Mouse (Mus musculus) gastrocnemius, postnatal 14 days (tissue): ENCODE data around the gene Creb3l1. TPM values are rescaled to one million over a fixed set of nuclear protein-coding genes. Genes with fewer than 3 reads are reported as not detected.

ENCODE experiments used
- DNase-seq: peaks from one replicate; pipeline ENCODE4 v3.0.0; 2021; ENCODE audit warnings: mixed read lengths
- intact Hi-C: fragments of 180-260 bp; cut with DNase I; formaldehyde crosslinking; loops from one replicate; pipeline ENCODE4 v1.15.1; 2025; ENCODE audit warnings: low total_unique reads
- long read RNA-seq, 2 experiments: library from polyadenylated mRNA; stranded (forward); transcript quantifications; one replicate each; pipeline ENCODE4 v2.0.0; 2021
- total RNA-seq, 2 experiments: library from RNA; stranded (reverse); gene quantifications; 2 replicates each; pipeline ENCODE4 v1.2.3; 2021

Gene Creb3l1
- 10 to 100 TPM; 14.7 to 22.6 TPM for total RNA-seq
- long read RNA-seq, experiment 1, transcript Creb3l1-201 (12 exons, 2,603 nt) = major isoform, 15 of 19 reads
- long read RNA-seq, experiment 1, partial matches to known transcripts = 3 of 19 reads
- long read RNA-seq, experiment 1, other reads (novel, unspliced or antisense) = 1 of 19 reads
- long read RNA-seq, experiment 2, transcript Creb3l1-201 (12 exons, 2,603 nt) = major isoform, 5 of 6 reads
- long read RNA-seq, experiment 2, partial matches to known transcripts = 1 of 6 reads
- long read RNA-seq, experiment 2, other reads (novel, unspliced or antisense) = 0 of 6 reads

DNA sequence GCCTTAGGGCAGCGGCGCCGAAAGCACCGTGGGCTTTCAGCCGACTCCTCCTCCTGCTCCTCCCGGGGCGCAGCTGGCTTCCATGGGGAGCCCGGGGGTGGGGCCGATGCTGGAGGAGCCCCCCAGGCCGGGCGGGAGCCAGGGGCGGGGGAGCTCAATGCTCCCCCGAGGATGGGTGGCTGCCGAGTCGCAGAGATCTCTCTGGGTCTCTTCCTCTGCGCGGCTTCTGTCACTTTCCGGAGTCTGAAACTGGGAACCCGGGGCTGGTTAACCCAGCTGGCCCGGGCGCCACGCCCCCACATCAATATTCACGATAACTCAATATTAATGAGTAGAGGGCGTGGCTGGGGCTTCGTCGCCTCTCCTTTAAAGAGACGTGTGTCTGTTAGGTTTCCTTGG lies at the start of gene Creb3l1:
TSS of gene Creb3l1 (minus strand) at position 229 of the 399 bp plus-strand sequence.
- peak; percentile 85 for DNase-seq
- intact Hi-C loops = no loop called here

DNA sequence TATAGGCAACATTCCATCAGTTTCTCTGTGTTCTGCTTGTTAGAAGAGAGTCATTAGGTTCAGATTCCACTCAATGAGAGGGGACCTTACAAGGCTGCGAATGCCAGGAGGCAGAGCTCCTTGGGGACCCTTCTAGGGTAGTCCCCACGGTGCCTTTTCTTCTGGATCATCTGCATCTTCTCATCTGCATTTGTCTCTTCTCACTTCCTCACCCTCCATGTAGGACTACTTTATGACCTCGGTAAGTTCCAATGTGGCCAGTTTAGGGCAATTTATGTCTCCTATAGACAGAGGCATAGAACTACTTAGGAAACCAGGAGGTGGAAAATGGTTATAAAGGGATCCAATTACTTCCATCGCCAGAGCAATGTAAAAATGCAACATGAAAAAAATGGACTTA lies 46.8 kb upstream of the Creb3l1 start:
- intact Hi-C loops = no loop called here
- DNase-seq = no peak

DNA sequence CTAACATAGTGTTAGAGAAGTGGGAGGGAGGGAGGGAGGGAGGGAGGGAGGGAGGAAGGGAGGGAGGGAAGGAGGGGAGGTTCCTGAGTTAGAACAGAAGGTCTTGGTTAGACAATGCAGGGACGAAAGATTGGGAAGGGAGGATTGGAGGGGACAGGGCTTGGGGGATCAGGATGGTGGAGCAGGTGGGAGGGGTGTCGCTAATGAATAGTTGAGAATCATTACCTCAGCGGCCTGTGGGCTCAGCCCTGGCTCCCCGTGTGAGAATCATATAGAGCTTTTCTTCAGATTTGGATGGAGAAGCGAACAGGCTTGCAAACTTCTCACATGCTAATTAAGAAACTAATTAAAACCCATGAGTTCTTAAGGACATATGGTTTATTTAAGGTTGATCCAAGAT lies 45.3 kb upstream of the Creb3l1 start:
- no peak for DNase-seq
- intact Hi-C loops = no loop called here

DNA sequence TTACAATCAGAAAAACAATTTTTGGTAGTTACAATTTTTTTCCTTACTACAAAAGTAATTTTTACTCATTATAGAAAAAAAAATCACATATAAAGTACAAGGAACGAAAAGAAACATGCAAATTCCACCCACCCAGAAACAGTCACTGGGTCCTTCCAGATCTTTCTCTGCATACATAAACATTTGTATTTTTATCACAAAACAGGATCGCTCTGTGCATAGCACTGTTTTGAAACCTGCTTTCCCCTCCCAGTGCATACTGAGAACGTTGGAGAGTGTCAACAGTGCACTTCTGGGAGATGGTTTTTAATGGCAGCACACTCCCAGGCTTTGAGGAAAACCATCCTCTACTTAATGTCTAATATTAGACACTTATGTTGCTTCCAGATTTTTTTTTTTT lies 43.3 kb upstream of the Creb3l1 start:
- intact Hi-C loops = no loop called here
- DNase-seq = no peak

DNA sequence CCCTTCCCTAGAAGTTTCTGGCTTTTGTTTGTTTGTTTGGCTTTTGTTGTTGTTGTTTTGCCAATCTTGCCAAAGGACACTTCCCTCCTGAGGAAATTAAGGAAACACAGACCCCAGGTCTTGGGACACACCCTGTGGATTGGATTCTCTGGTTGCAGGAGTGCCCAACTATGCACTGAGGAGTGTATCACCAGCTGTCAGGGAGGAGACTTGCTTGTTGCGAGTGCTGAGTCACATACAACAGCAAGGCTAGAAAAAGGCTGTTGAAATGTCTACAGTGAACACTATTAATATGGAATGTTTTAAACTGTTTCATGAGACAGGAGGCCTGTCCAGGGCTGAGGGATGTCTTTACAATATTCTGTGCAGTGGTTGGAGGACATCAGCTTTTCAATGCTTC lies 42.6 kb upstream of the Creb3l1 start:
- DNase-seq = no peak
- intact Hi-C loops = no loop called here

DNA sequence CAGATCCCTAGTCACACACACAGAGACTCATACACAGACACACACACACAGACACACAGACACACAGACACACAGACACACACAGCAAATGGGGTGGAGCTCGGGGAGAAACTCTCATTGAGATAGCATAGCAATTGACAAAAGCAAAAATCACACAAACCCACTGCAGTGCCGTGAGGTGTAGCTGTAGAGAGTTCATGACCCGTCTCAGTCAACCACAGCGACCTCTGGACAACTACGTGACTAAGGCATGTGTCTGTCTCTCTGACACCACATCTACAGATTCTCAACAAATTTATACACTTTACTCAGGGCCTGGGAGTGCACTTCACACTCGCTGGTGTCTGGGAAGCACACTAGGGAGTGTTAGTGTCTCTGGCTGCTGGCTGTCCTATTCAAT lies 41.6 kb upstream of the Creb3l1 start:
- intact Hi-C loops = no loop called here
- no peak for DNase-seq

DNA sequence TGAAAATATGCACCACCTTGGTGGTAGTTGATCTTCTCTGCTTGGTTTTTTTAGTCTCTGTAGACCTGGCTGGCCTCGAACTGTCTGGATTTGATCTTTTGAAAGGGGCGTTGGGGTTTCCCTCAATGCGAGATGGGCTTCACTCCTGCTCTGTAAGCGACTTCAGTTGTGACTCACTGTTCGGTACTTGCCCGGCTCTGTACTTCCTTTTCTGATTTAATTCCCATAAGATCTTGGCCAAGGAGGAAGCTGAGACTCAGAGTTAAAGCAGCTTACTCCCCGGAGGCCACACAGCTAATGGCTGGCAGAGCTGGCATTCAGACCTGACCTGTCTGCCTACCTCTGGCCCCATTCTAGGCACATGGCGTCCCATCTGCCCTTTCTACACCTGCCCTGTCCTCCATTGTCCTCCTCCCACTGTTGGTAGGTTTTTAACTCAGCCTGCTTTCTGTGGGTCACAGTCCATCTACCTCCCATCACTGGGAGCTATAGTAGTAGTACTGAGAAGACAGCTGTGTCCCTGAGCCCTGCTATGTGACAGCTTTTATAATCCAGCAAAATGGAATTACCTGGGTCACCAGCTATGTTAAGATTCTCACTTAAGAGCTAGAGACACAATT lies 41.1 kb upstream of the Creb3l1 start:
- intact Hi-C loops = no loop called here

DNA sequence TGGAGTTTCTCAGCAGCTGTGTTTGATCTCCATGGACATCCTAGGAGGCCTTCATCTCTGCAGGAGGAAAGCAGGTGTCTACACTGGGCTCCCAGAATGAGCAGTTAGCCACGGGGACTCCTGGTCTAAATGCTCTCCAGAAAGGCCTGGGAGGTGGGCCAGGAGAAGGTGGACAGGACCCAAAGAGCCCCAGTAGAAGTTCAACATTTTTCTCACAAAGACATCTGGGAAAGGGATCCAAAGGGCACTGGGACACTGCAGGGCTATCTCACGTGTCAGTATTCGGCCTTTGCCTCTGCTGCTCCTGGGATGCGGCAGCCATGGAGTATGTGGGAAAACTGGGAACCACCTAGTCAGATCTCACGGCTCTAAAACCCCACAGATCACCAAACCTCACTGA lies 38.8 kb upstream of the Creb3l1 start:
- no peak for DNase-seq
- intact Hi-C loops = no loop called here

More for the DNA sequence above, 41.1 kb upstream of the Creb3l1 start:
- DNase-seq = no peak

DNA sequence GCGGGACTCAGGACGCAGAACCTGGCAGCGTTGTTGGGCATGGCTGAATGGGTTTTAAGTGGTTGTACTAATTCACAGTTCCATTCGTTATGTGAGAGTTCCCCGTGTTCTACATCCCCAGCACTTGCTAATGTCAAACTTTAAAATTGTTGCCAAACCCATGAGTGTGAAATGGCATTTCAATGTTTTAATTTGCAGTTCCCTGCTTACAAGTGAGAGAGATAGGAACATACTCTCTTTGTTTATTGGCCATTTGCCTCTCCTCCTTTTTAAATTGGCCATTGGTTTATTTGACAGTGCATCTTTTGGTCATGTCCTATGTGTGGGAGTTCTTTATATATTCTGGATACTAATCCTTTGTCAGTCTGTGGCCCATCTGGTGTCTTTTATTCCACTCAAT lies 37.0 kb upstream of the Creb3l1 start:
- no peak for DNase-seq
- intact Hi-C loops = no loop called here

DNA sequence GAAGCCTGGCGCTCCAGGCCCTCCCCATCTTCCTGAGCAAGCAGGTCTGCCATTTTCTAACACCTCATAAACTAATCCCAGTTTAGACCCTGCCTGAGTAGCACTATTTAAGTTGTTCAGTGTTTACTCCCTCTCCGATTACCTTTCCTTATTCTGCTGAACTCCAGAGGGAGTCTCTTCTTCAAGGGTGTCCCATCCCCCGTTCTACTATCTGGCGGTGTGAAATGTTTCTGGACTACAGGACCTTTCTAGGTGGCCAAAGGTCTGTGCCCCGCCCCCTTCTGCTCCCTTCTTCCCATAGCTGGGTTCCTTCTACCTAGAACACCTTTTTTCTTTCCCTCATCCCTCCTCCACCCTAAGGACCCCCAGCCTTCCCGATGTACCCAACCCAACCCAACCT lies 36.0 kb upstream of the Creb3l1 start:
- no peak for DNase-seq
- intact Hi-C loops = no loop called here

DNA sequence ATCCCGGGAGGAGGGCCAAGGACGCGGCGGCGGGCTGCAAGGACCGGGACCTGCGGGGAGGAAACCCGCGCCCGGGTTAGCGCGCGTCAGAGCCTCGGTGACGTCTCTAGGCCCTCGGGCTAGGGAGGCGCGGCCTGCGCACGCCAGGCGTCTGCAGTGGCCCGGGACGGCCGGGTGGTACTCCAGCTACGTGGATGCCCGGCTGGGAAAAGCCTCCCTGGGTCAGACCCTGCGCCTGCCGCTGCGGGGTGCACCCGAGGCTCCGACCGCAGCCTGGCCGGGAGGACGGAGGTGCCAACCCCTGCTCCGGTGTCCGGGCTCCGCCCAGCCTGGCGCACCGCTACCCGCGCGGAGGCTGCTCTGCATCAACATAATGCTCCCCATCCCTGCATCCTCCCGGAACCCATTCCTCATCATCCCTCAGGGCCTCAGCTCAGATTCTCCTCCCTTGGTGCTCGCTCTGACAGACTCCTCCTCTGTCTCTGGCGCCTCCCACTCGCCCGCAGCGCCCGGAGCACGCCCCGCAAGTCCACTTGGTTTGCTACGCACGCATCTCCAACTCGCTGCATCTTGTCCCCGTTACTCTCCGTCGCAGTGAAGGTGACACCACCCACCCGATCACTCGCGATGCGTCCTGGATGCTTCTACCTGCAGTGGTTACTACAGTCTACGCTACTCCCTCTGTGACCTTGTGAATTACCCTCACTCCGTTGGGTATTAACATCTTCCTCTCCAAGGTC lies 35.3 kb upstream of the Creb3l1 start:
- peak; percentile 65 for DNase-seq
- intact Hi-C loops = loop anchor here (5.0 kb wide), 1 partner anchor 72 kb away; no protein-coding TSS in a partner anchor

DNA sequence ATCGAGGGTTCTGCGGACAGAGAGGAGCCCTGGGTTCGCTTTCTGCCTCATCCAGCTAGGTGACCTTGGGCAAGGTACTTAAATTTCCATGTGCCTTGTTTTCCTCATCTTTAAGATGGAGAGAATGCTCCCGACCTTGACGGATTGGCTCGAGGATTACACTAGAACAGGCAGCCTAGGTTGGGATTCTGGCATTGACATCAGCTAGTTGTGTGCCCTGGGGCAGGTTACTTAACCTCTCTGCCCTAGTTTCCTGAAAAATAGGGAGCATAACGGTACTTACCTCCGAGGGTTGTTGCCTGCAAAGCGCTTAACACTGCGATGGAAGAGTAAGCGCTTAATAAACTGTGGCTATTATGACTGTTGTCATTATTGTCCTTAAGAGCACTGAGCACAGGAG lies 34.6 kb upstream of the Creb3l1 start:
- no peak for DNase-seq
- intact Hi-C loops = loop anchor here (5.0 kb wide), 1 partner anchor 72 kb away; no protein-coding TSS in a partner anchor

DNA sequence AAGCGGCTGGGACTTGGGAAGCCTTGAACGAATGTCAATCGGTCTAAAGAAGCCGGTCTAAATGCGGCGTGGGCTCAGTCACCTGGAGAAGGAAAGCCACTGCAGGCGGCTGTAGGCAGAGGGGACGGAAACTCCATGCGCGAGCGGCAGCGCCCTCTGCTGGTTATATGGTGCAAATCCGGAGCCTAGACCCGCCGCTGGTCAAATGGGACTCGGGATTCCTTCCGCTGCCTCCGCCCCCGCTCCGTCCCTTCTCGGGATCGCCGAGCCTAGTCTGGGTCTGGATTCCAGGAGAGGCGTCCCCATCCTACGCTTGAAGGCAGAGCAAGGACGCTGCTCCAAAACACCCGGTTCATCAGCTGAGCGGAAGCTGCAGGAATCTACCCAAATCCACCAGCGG lies 34.2 kb upstream of the Creb3l1 start:
- intact Hi-C loops = loop anchor here (5.0 kb wide), 1 partner anchor 71 kb away; no protein-coding TSS in a partner anchor
- DNase-seq = peak; percentile 91

DNA sequence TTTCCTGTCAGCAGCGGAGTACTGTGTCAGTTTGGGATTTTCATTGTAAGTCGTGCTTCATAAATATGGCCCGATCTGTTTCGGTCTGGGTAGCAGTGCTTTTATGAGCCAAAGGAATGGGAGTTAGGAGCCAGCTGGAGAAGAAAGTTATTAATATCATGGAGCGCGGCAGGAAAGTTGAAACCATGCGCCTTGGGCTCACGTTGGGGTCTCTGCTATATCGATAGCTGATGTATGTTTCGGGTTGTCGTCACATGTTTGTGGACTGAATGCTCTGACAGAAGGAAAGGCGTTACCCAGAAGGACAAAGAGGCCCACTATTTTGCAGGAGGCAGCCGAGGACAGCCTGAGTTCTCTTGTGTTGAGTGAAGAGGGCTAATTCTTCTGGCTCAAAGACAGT lies 32.5 kb upstream of the Creb3l1 start:
- intact Hi-C loops = loop anchor here (5.0 kb wide), 1 partner anchor 69 kb away; no protein-coding TSS in a partner anchor

DNA sequence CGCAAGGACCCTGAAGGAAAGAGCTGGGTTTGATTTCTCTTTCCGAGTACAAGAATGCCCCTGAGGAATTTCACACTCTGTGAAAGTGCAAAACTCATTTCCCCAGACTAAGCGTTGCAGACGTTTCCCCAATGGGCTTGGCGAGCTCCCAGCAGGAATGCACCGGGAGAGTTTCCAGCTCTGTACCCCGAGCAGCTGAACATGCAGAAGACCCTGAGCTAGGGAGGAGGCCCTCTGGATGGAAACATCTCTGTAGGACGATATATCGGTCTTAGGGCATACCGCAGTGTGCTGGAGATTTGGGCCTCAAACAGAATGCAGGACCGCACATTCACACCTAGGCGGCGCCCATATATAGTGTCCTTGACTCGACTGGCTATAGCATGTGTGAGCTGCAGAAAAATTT lies 31.5 kb upstream of the Creb3l1 start:
- peak; percentile 58 for DNase-seq
- intact Hi-C loops = loop anchor here (5.0 kb wide), 1 partner anchor 69 kb away; no protein-coding TSS in a partner anchor

More for the DNA sequence above, 32.5 kb upstream of the Creb3l1 start:
- no peak for DNase-seq

DNA sequence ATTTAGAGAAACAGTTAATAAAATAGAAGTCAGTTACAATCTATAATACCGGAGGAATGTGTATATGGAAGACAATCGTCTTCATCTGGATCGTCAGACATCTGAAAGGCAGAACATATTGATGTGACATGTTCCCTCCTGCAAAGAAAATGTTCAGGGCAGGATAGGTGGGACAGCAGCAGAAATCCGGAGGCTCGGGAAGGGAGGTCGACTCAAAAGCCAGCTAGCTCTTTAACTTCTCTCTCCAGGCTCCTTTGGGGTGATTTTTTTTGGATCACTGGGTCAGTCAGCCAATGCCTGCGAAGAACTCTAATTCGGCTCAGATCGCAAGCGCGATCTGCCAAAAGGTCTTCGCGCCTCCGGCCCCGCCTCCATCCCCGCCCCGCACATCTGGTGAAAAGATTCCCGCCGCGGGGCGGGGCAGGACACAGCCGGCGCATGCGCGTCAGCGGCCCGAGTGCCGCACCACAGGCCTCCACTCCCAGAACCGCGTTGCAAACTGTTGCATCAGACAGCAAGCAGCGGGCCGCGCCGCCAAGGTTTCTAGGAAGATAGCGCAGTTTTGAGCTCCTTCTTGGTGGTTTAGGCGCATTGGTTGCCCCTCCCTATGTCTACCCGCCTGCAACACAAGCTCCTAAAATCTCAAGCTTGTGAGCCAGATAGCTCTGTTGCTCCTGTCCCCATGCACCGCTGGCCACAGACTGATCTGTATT lies 31.0 kb upstream of the Creb3l1 start:
- intact Hi-C loops = loop anchor here (5.0 kb wide), 1 partner anchor 68 kb away; no protein-coding TSS in a partner anchor
- DNase-seq = peak; percentile 95

DNA sequence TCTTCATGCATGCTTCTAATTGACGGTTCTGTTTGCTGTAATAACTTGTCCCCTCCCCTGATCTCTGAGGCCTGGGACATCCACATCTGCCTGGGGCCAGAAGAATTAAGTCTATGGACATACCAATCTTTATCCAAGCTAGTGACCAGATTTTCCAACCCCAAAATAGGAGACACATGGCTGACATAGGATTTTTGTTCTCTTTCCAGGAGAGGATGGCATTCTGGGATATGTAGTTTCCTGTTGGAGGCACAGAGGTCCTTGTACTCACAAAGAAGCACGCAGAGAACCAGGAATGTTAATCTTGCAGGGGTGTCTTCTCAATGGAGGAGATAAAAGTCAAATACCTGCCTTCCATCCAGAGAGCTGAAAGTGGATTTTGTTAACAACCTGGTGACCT lies 28.5 kb upstream of the Creb3l1 start:
- intact Hi-C loops = no loop called here
- no peak for DNase-seq

DNA sequence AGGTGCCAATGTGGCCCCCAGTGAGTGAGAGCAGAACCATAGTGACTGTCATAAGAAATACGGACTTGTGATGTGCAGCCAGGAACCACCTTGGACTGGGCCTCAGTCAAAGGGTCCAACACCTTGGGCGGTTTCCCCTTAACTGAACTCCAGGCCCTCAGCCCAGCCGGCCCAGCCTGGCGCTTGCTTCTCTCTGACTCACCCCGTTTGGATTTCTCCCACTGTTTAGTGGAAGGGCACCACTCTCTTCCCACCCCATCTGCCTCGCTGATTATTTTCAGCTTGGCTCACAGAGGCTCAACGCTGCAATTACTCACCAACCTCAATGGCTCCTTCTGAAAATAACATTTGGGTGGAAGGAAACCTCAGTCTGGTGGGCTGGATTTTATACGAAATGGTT lies 27.9 kb upstream of the Creb3l1 start:
- DNase-seq = peak; percentile 66
- intact Hi-C loops = no loop called here

DNA sequence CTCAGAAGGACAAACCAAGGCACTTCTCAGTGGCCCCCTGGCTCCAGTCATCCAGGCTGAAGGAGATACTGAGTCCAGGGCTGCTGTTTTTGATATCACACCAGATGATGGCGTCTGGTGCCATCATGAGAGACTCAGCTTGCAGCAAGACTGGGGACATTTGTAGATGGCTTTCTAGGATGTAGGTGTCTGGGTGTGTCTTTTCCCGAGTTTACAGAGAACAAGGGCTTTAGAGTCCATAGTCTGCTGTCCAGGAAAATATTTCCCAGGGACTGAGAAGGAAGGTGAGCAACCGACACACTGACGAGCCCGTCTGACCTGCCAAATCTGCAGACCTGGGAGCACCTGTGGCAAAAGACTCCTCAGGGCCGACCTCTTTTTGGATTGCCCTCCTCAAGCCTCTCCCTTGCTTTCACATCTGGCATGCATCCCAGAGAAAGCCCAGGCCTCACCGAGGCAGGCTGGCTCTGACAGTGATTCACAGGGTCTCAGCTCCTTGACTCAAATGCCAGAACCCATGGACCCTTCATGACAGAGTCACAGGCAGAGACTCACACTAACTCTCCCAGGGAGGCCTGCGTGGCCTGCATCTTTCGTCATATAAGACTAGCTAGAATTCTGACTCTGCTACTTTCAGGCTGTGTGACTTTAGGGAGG lies 23.9 kb upstream of the Creb3l1 start:
- DNase-seq = no peak
- intact Hi-C loops = no loop called here
